Mouse (Mus musculus) midbrain, embryonic 10.5 days (tissue): ENCODE data around the gene Nlrp3. TPM values are rescaled to one million over a fixed set of nuclear protein-coding genes. Genes with fewer than 3 reads are reported as not detected.

Source experiments
- DNase-seq: peaks from one replicate; pipeline ENCODE4 v3.0.0-alpha.2; 2017; ENCODE audit warnings: low spot score
- H3K27ac ChIP-seq: fragments of 300-500 bp; sonication (generic); replicated peaks from 2 replicates; pipeline ENCODE4 v1.5.1; 2016; ENCODE audit warnings: mild to moderate bottlenecking
- H3K27me3 ChIP-seq: fragments of 300-500 bp; sonication (generic); 2 replicates; pipeline ENCODE4 v1.6.1; 2016; ENCODE audit warnings: low read depth, mild to moderate bottlenecking; ENCODE audit not compliant: poor library complexity, severe bottlenecking
- H3K36me3 ChIP-seq: fragments of 300-500 bp; sonication (generic); 2 replicates; pipeline ENCODE4 v1.6.1; 2016; ENCODE audit warnings: mild to moderate bottlenecking, moderate library complexity
- H3K4me1 ChIP-seq: fragments of 300-500 bp; sonication (generic); 2 replicates; pipeline ENCODE4 v1.6.1; 2016
- H3K4me3 ChIP-seq: fragments of 300-500 bp; sonication (generic); 2 replicates; pipeline ENCODE4 v1.5.1; 2016; ENCODE audit warnings: mild to moderate bottlenecking, moderate library complexity
- H3K9me3 ChIP-seq: fragments of 300-500 bp; sonication (generic); replicated peaks from 2 replicates; pipeline ENCODE4 v1.6.1; 2016; ENCODE audit warnings: mild to moderate bottlenecking
- WGBS: fragments of 180-500 bp; shearing (Covaris S2); methylation state at CpG from one replicate; pipeline ENCODE4 v1.1.7; 2016; 5-methylcytosine and 5-hydroxymethylcytosine counted together
- polyA plus RNA-seq: library from polyadenylated mRNA; unstranded; fragments of >200 nt; fragmentation: Nextera tagmentation; extraction: Ambion mirVana; gene quantifications from 2 replicates; pipeline ENCODE4 v1.2.1, GENCODE M21; 2016

Gene Nlrp3
- 0.09 and 0.14 TPM in 2 replicates for polyA plus RNA-seq

DNA sequence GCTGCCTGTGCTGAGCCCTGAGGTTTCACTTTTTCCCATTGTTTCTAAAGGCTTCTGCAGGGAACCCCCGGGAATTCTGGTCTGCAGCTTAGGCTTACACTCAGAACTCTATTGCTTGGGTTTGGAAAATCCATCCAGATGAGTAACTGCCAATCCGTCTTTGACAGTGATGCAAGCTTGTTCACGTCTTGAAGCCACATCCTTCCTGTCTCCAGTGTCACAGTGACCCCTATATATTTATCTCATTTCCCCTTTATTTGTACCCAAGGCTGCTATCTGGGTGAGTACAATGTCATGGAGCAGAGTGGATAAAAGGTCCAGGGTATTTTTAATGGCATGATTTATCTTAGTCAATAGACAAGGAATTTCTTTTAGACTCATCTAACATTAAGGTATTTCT, at the start of gene Nlrp3:
TSS of gene Nlrp3 (plus strand) at position 245 of the 400 bp plus-strand sequence.
- Histone ChIP-seq H3K4me1 (0 out of 2 replicates have a peak, but pooled peaks cover 3% of the 10 kb centered on the region), H3K4me3 (no peak within 1 kb of the TSS), H3K9me3 (no peaks in the 10 kb centered on the region), H3K27ac (no peak within 1 kb of the TSS), H3K36me3 (no peaks in the 10 kb centered on the region), H3K27me3 (no peaks in the 10 kb centered on the region)
- no peak for DNase-seq
- 48% methylated on average over 3 of the region's 3 CpGs for WGBS

DNA sequence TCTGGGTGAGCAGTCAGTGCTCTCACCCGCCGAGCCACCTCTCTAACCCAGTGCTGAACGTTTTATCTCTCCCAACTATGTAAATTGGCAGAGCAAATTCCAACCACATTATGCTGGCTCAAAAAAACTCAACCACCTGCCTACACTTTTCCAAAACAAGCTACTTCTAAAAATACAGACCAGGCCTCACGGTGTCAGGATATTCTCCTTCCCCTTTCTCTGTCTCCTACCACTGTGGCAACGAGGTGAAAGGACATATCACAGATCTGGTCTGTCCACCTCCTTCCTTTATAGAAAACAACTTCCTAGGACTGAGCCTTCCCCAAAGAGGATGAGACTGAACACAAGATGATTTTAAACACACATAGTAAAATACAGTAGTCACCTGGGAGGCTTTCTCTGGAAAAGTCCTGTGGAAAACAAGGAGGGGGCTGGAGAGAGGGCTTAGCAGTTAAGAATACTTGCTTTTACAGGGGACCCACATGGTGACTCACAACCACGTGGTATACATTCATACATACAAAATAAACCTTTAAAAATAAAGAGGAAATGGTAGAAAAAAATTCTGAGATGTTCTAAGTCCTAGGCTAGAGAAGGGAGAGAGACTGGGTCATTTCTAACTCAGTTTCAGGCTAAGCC, 44.6 kb upstream of the Nlrp3 start:
- no peak overlapping the region for H3K27ac ChIP-seq
- DNase-seq: no peak
- no peaks in the 10 kb centered on the region for H3K27me3 ChIP-seq
- H3K9me3 ChIP-seq: no peaks in the 10 kb centered on the region
- WGBS: 90% methylated on average over 6 of the region's 6 CpGs
- H3K4me1 ChIP-seq: no peaks in the 10 kb centered on the region
- H3K36me3 ChIP-seq: peaks cover 100% of the 10 kb centered on the region
- H3K4me3 ChIP-seq: no peak overlapping the region

- whole genome bisulfite sequencing: 86% methylated on average over 7 of the region's 7 CpGs
Measured at GRCm38 (mm10) chr11:59497747-59498146, 43.6 kb upstream of the Nlrp3 start.

DNA sequence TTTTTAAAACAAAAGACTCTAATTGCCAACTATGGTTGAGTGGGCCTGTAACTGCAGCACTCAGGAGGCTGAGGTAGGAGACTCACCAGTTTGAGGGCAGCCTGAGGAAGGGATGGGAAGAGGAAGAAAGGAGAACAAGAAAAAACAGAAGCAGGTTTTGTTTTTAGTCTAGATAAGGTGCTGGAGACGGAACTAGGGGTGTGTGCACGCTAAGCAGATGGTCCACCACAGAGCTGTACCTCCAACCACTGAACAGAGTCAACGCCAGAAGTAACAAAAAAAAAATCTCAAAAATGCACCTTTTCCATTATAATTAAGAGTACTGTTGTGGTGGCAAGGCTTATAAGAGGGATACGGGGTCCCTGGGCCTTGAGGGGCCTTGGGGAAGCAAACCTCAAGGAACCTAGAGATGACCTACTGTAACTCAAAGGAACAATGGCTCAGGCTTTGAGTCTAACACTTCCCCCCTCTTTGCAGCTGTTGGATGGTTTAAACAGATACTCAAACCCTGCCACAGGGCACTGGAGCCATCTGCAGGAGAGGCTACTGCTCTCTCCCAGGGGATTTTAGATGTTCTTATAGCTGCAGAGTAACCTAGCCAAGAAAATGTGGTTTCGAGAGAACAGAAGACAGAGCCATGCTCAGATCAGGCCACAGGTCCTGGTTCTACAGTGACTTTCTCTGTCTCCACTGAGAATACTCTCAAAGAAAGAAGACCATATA, 39.2 kb upstream of the Nlrp3 start:
- H3K27ac ChIP-seq: no peak overlapping the region
- H3K36me3 ChIP-seq: peaks cover 75% of the 10 kb centered on the region
- H3K4me3 ChIP-seq: no peak overlapping the region
- H3K4me1 ChIP-seq: peaks cover 17% of the 10 kb centered on the region
- 93% methylated on average over 5 of the region's 5 CpGs for WGBS
- DNase-seq: no peak
- no peaks in the 10 kb centered on the region for H3K27me3 ChIP-seq
- no peaks in the 10 kb centered on the region for H3K9me3 ChIP-seq

More at GRCm38 (mm10) chr11:59497747-59498146, 43.6 kb upstream of the Nlrp3 start:
- no peak for DNase-seq
- no peaks in the 10 kb centered on the region for H3K27me3 ChIP-seq
- no peak overlapping the region for H3K4me3 ChIP-seq
- H3K27ac ChIP-seq: no peak overlapping the region
- H3K9me3 ChIP-seq: no peaks in the 10 kb centered on the region
- no peaks in the 10 kb centered on the region; the same call in 1 of the 2 replicates for H3K4me1 ChIP-seq
- peaks cover 100% of the 10 kb centered on the region for H3K36me3 ChIP-seq

DNA sequence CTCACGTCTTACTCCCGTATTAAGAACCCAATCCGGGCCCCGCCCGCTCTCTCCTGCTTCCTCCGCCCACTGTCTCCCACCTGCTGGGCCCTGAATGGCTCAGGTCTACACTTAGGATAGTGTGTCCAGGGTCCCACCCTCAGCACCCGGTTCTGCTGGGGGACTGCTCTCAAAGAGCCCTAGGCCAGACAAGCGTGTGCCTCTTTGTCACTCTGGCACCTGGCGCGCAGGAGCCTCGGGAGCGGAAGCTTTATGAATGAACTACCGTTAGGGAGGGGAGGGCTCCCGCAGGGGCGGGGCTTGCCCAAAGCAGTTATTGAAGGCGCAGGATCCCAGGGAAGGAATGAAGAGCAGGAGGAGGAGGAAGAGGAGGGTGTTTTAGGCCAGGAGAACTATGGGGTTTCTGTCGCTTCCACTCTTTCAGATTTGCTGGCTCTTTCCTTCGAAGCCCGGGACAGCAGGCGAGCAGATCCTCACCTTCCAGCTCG, 36.0 kb upstream of the Nlrp3 start:
- Histone ChIP-seq H3K4me3 (peak overlapping the region; percentile 95), H3K27me3 (no peaks in the 10 kb centered on the region), H3K4me1 (peaks cover 27% of the 10 kb centered on the region), H3K36me3 (peaks cover 63% of the 10 kb centered on the region), H3K27ac (peak overlapping the region; percentile 96), H3K9me3 (no peaks in the 10 kb centered on the region)
- WGBS: 0% methylated on average over 21 of the region's 21 CpGs
- DNase-seq: peak; percentile 65

DNA sequence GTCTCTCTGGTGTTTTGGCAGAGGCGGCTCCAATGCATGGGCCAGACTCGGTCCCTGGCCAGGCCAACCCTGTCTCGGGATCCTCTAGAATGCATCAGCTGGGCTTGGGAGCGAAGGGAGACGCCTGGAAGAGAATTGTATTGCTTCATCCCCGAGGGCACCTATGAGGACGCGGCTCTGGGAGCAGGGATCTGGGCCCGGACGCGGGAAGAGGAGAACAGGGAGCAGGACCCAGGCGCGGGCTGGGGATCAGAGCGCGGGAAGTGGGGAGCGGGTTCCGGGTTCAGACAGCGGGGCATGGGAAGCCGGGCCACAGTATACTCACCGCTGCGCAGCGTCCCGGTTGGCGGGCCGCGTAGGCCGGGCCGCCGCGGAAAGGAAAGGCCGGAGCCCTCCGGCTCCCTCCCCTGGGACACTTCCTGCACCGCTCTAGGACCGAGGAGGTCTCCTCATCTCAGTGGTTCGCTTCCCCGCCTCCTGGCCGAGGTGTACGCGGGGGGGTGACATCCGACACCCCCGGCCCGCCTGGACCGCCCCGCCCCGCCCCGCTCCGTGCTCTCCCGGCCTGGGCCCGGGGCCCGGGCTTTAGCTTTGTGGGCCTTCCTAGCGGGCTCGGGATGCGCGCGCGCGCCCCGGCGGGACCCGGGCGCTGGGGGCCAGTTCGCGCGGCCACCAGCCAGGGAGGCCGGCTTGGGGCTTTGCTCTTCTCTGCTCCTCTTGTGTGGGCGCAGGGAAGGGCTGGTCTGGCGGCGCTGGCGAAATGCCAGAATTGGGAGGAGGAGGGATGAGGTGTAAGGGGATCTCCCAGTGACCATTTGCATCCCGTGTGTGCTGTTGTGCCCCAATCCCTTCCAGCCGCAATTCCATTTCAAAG, 35.3 kb upstream of the Nlrp3 start:
- Histone ChIP-seq H3K27me3 (no peaks in the 10 kb centered on the region), H3K36me3 (peaks cover 63% of the 10 kb centered on the region), H3K27ac (peak overlapping the region; percentile 96), H3K4me3 (peak overlapping the region; percentile 95), H3K9me3 (no peaks in the 10 kb centered on the region), H3K4me1 (peaks cover 27% of the 10 kb centered on the region)
- peak; percentile 92 for DNase-seq
- WGBS: under 1% methylated on average over 71 of the region's 71 CpGs

DNA sequence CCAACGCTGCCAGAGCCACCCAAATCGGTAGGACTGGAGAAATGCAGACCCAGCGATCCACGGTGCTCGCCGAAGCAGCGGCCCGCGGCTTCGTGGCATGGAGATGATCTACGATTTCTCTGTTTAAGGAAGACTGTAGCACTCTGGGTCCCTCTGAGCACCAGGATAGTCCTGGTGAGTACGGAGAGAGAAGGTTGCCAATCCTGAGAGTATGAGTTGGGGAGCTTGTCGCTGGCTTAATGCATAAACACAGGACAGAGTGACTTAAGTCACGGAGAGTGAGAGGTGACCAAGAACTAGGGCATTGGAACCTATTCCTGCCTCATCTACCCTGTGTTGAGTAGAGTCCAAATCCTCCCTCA, 34.7 kb upstream of the Nlrp3 start:
- H3K9me3 ChIP-seq: no peaks in the 10 kb centered on the region
- no peaks in the 10 kb centered on the region for H3K27me3 ChIP-seq
- H3K27ac ChIP-seq: peak overlapping the region; percentile 96
- H3K4me1 ChIP-seq: peaks cover 27% of the 10 kb centered on the region
- peaks cover 63% of the 10 kb centered on the region for H3K36me3 ChIP-seq
- under 1% methylated on average over 14 of the region's 14 CpGs for WGBS
- peak overlapping the region; percentile 95 for H3K4me3 ChIP-seq
- DNase-seq: no peak

DNA sequence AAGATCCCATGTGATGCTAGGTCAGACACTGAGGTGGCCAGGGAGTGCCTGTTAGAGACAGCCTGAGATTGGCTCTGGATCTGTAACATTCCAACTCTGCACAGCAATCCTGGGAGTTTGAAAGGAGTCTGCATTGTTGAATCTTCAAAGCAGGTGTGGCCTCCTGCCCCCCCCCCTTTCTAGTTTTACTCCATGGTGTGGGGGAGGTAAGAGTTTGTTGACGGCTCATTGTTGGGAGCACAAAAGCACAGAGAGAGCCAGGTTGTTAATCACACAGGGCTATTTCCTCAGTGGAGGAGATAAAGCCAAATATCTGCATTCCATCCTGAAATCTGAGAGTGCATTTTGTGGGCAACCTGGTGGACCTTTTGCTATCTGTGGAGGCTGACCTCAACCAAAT, 29.8 kb upstream of the Nlrp3 start:
- no peak for DNase-seq

GRCm38 (mm10) chr11:59512733-59513132, 28.6 kb upstream of the Nlrp3 start:
- H3K9me3 ChIP-seq: no peaks in the 10 kb centered on the region
- 95% methylated on average over 10 of the region's 10 CpGs for WGBS
- peaks cover 4% of the 10 kb centered on the region for H3K4me1 ChIP-seq
- H3K27me3 ChIP-seq: no peaks in the 10 kb centered on the region
- no peak overlapping the region for H3K4me3 ChIP-seq
- no peak overlapping the region for H3K27ac ChIP-seq
- peaks cover 34% of the 10 kb centered on the region for H3K36me3 ChIP-seq
- DNase-seq: no peak

More for the DNA sequence above, 29.8 kb upstream of the Nlrp3 start:
- H3K27ac ChIP-seq: no peak overlapping the region
- whole genome bisulfite sequencing: 70% methylated on average over 1 of the region's 1 CpGs
- H3K27me3 ChIP-seq: no peaks in the 10 kb centered on the region
- peaks cover 36% of the 10 kb centered on the region for H3K36me3 ChIP-seq
- no peaks in the 10 kb centered on the region for H3K9me3 ChIP-seq
- peaks cover 16% of the 10 kb centered on the region for H3K4me1 ChIP-seq
- H3K4me3 ChIP-seq: no peak overlapping the region

GRCm38 (mm10) chr11:59513556-59513955, 27.8 kb upstream of the Nlrp3 start:
- no peaks in the 10 kb centered on the region for H3K27me3 ChIP-seq
- WGBS: 87% methylated on average over 3 of the region's 3 CpGs
- H3K27ac ChIP-seq: no peak overlapping the region
- H3K4me1 ChIP-seq: no peaks in the 10 kb centered on the region
- no peak for DNase-seq
- no peaks in the 10 kb centered on the region for H3K9me3 ChIP-seq
- no peak overlapping the region for H3K4me3 ChIP-seq
- H3K36me3 ChIP-seq: peaks cover 28% of the 10 kb centered on the region

DNA sequence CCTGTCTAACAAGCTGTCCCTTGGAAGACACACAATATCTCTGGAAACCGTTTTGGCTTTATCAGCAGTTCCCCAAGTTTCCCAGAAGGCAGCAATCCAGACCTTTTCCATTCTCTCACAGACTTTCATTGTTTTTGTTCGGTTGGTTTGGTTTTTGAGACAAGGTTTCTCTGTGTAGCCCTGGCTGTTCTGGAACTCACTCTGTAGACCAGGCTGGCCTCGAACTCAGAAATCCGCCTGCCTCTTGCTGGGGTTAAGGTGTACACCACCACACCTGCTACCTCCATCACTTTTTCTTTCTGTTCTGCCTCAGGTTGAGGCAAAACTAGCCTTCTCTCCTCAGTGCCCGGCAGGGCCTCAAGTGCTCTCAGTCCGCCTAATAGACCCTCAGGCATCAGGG, 27.0 kb upstream of the Nlrp3 start:
- Histone ChIP-seq H3K27me3 (no peaks in the 10 kb centered on the region), H3K4me1 (no peaks in the 10 kb centered on the region), H3K9me3 (no peaks in the 10 kb centered on the region), H3K36me3 (peaks cover 23% of the 10 kb centered on the region), H3K4me3 (no peak overlapping the region), H3K27ac (no peak overlapping the region)
- no peak for DNase-seq
- 78% methylated on average over 6 of the region's 6 CpGs for WGBS

DNA sequence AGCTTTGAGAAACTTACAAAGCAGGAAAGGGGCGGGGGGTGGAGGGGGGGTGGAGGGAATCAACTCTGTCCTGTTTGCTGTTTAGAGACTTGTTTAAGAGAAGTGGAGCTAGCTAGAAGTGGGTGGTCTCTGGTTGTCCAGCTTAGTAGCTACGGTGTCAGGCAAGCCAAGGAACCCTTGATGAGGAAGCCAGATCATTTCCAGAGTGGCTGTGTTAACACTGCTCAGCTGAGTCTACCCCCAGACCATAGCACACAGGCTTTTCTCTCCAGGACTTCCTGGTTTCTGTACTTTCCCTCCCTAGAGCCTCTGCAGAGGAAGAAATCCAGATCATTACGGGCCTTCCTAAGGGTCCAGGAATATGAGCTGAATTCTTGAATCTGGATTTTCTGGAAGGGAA, 26.6 kb upstream of the Nlrp3 start:
- Histone ChIP-seq H3K27me3 (no peaks in the 10 kb centered on the region), H3K4me1 (0 out of 2 replicates have a peak, but pooled peaks cover 2% of the 10 kb centered on the region), H3K9me3 (no peaks in the 10 kb centered on the region), H3K36me3 (peaks cover 19% of the 10 kb centered on the region), H3K4me3 (no peak overlapping the region), H3K27ac (no peak overlapping the region)
- WGBS: 80% methylated on average over 3 of the region's 3 CpGs
- DNase-seq: no peak
